Mouse (Mus musculus): ENCODE data around the gene Jun.

Gene Jun

DNA sequence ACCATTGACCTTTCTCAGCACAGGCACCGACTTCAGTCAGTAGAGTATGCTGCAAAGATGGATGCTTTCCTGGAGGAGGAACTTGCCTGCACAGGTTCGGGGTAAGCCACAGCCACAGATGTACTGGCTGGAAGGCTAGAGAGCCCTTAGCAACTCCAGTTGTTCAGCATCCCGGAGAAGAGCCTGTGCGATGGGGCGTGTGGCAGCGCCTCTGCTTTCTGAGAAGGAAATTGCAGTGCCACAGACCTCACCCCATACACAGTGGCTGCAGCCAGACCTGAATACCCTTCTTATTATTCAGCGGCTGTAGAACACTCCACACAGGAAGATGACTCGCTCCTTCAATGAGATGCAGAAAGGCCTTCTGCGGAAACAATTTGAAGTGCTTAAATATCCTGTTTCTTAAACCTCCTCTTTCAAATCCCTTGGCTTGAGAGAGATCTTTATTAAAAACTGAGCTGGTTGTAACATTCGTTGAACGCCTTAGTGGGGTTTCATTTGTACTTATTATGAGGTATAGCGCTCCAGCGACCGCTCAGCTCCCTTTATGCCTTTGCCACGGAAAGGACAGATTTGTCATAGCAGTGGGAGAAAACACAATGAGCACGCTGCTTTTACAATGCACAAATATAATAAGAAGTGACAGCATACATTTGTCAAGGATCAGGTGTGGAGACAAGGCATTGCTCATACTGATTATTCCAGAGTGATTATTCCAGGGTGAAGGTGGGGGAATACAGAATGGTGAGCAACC, 26.0 kb downstream of the Jun start:
- ATAC-seq (ENCODE audit: low TSS enrichment): no peak

DNA sequence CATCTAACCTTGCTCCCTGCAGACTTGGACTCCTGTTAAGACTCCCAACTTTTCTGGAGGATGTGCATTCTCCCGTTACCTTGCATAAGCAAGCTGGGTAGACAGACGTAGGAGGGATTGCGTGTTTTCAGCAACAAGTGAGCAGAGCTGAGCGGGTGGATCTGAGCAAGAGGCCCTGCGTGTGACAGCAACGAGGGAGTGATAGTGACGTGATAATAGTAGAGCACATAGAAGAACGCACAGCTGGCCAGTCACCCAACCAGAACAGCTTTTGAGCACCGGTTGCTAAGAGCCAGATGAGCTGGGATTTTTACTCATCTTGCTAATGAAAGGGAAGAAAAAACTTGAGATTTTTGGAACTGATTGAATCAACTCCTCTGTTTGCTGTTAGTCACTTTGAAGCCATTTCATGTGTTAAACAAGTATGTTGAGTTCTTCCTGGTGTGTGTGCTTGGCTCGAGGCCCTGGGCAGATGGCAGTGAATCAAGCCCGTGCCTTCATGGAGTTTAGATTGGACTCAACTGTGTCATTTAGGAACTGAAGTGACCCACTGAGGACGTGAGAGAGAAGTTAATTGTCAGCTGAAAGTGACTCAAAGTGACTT, 28.6 kb downstream of the Jun start:
- no peak for ATAC-seq (ENCODE audit: low TSS enrichment)

DNA sequence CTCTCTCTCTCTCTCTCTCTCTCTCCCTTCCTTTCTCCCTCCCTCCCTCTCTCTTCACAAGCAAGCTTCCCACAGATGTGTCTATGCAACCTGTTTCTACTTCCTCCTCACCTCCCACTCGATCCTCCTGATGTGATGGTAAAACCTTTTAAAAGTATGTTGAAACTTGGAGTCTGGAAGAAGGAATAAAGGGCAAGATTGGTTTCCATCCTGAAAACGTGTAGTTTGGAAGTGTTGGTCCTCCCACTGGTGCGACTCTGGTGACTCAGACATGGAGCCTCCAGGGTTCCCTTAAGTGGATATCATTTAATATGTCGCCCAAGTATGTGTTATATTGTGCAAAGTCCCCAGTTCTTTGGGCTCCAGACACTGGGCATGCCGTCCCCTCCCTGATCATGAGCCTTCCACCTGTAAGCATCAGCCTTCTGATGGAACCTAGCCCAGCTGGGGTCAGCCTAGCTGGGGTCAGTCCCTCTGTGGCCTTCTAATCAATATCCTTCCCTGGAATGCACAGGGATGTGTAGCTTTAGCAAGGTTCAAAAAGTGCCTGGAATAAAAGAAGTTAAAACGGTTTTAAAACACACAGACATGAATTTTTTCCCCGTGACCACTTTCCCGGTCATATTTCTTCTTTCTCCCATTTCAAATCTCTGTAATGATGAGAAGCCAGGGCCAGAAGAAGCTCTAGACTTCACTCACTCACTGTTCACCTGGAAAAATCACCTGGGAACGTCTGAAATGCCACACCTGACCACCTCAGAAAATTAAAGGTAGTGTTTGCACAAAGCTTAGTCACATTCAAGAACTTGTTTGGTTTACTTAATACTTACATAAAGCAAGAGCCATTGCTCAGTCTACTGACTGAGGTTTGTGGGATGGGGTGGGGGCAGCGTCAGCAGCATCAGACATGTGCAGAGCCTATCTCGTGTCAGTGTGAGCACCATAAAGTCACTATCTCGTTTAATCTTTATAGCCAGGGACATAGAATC, 30.1 kb downstream of the Jun start:
- ATAC-seq (ENCODE audit: low TSS enrichment): peak; percentile 80

DNA sequence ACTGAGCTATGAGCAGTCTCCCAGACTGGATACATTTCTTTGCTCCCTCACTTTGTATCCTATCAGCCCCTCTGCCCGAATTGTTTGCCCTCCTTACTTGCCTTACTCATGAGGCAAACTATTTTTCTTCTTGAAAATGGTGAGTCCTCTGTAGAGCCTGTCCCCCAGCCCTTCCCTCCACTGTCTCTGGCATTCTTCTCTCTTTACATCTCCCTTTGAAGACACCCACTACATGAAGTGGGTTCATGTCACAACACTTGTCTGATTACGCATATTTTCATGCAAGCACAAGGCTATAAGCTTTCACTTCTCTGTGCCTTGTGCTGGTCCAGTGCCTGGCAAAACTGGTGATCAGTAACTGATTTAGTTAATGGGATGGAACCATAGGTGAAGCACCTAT, 31.8 kb downstream of the Jun start:
- ATAC-seq (ENCODE audit: low TSS enrichment): no peak

DNA sequence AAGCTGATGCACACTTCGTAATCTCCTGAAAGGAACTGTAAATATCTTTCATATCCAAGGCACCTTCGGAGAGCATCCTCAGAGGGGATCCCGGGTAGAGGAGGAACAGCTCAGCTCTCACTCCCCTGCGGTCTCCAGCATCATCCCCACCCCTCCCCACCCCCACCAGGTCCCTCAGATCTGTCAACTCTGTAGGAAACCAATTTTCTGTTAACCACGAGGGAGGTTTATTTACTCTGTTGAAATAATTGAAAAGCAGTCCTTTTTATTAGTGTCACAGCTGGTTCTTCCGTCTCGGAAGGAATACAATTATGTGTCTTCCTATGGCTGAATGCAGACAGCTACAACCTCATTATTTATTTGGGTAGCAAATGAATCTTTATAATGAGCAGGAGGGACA, 33.8 kb downstream of the Jun start:
- no peak for ATAC-seq (ENCODE audit: low TSS enrichment)

- no peak for ATAC-seq (ENCODE audit: low TSS enrichment)
Observed at GRCm38 (mm10) chr4:95012706-95013105, 39.3 kb downstream of the Jun start.

- no peak for ATAC-seq (ENCODE audit: low TSS enrichment)
Observed at GRCm38 (mm10) chr4:95012256-95012655, 39.8 kb downstream of the Jun start.

DNA sequence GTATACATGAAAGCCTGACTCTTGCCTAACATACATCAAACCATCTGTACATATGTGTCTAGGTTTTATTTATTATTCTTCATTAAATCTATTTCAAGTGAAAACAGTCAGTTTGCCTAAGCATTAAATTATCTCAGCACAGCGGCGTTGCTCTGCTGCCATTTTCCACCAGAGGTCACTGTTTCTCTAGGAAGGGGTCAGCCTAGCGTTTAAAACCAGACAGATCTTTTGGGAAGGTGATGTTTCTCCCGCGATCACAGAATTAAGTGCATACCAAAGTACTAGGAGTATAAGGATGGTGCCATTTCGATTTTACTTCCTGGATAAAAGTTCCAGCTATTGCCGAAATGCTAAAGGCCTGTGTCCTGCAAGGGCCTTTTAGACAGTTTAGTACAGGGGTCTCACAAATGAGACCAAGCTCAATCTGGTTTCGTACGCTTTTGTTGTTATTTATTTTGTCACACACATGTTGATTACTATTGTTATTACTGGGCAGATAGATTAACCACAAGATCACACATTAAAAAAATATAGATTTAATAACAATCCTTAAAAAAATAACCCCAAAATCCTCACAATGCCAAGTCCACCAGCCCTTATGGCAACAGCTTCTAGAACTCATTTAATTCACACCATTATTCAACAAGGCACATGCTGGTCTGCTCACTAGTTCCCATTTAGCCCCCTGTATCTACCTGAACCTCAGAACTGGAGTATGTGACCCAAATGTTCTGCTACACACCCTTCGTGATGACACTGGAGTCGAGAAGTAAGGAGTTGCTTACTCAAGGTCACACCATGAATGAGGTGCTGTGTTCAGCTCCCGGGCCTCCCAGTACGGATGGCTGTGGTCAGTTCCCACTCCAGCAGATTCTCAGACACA, 43.6 kb downstream of the Jun start:
- ATAC-seq (ENCODE audit: low TSS enrichment): peak; percentile 89

DNA sequence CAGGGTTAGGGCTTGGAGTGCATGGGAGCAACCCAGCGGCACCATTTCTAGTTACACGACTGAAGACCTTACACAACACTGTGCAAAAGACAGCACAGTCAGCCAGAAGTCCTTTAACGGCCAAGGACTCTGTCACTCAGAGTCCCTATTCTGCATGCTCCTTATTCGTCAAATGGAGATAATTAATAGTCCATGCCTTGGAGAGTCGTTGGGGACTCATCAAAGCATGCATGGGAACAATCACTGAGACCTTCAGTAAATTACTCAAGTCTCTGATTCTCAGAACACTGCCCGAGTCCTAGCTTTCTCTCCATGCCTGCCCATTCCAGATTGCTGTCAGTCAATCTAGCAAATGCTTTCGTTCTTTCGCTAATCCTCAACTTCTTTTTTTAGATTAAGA, 44.3 kb downstream of the Jun start:
- ATAC-seq (ENCODE audit: low TSS enrichment): no peak

DNA sequence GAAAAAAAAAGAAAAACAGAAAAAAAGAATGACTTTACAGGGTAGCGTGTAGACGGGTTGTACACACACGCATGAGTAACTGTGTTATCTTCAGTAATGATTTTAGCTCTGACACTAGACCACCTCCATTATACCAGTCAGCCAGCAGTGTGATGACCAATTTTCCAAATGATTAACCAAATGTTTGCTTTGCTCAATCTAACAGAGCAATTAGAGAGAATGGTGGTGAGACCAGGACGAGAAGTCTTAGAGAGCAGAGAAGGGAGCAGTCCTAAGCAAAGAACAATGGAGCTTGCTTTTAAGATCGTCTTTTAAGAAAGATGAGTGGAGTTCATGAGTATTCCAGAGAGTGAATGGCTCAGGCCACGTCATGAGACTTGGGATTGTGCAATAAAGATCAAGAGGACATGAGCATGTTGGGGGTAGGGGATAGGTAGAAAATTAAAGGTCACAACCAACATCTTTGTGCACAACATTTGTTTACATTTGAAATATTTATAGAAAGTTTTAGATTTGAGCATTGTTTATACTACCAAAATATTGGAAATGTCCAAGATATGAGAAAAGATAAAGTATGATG, 46.7 kb downstream of the Jun start:
- no peak for ATAC-seq (ENCODE audit: low TSS enrichment)

- ATAC-seq (ENCODE audit: low TSS enrichment): peak; percentile 90
Observed at GRCm38 (mm10) chr4:95001043-95001775, 50.8 kb downstream of the Jun start.

DNA sequence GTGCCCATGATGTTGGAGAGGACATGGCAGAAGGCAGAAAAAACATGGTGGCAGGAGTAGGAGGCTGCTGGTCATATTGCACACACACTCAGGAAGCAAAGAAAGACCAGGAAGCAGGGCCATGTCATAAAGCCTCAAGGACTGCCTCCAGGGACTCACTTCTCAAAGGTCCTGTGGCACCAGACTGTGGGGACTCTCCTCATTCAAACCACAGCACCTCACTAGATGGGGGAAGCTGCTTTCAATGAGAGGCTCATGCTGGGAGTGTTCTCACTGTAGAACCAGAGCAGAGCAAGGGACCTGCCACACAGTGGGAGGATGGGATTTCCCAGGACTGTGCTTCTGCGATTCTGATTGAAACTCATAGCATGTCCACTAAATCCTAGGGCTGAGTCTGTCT, 51.9 kb downstream of the Jun start:
- no peak for ATAC-seq (ENCODE audit: low TSS enrichment)

GRCm38 (mm10) chr4:94999249-94999648, 52.8 kb downstream of the Jun start:
- peak; percentile 89 for ATAC-seq (ENCODE audit: low TSS enrichment)
